Mouse (Mus musculus) lung, postnatal 4 days (tissue): Measurements from ENCODE around the gene Uba52.
"Not testable (repeated sequence)": the region's sequence is repeated elsewhere in the genome, so short reads cannot be mapped to it uniquely, and the experiment has no call there.

Experiments
- DNase-seq, 2 experiments: peaks; one replicate each; pipeline ENCODE4 v3.0.0; 2021

Gene Uba52

DNA sequence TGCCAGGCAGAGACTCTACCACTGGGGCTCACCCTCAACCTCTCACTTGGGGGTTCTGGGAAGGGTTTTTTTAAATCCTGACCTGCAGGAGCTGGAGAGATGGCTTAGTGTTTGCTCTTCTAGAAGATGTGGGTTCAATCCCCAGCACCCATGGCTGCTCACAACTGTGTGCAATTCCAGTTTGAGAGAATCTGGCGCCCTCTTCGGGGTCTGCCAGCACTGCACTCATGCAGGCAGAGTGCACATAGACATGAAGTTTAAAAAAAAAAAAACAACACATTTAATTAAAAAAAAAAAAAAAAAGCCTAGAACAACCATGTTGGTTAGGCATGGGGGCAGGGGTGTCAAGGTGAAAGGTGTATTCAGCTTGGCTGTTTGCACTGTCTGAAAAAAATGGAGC lies 19.7 kb upstream of the Uba52 start:
- DNase-seq = no peak

GRCm38 (mm10) chr8:70529741-70530161 lies 19.1 kb upstream of the Uba52 start:
- DNase-seq = no peak

DNA sequence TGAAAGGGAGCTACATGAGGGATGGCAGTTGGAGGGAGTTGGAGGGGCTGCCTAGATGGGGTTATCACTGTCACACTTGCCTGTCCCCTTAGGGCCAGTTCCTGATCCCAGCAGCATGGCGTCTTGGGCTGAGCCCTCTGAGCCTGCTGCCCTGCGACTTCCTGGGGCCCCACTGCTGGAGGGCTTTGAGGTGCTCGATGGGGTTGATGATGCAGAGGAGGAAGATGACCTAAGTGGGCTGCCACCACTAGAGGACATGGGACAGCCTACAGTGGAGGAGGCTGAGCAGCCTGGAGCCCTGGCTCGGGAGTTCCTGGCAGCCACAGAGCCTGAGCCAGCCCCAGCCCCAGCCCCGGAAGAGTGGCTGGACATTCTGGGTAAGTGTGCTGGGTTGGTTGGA lies 18.7 kb upstream of the Uba52 start:
- peak in 1 of 2 experiments; percentile 28 for DNase-seq

GRCm38 (mm10) chr8:70528182-70528797 lies 17.7 kb upstream of the Uba52 start:
- no peak for DNase-seq

DNA sequence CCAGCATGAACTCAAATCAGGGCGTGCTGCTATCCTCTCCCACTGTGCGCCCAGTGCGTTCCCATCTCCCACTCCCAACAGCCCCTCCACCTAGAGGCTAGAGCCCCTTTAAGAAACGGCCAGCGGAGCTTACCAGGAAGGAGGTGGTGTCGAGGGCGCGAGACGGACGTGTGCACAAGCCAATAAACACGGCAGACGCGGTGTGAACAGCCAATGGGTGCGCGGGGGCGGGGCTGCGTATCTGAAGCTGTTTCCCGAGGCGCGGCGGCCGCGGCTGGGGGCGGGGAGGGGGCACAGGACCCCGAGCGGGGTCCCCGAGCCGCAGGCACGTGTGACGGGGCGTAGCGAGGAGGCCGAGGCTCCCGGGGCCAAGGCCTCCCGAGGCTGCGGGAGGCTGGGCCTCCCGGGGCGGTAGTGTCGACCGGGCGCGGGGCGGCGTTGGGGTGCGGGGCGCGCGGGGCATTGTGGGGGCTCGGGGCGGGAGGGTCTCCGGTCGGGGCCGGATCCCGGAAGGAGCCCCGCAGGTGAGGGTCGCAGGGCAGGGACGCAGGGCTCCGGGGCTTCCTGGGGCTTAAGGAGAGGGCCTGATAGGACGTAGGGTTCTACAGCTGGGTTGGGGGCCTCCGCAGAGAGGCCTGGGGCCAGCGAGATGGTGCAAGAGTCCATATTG lies 17.0 kb upstream of the Uba52 start, which contains the start of the genes Fkbp8 and Kxd1:
Fkbp8 (plus strand) TSS at position 213 of the 670 bp plus-strand sequence.
Kxd1 (minus strand) TSS at position 445 of the 670 bp plus-strand sequence.
- peak; percentile 98 to 99 for DNase-seq

DNA sequence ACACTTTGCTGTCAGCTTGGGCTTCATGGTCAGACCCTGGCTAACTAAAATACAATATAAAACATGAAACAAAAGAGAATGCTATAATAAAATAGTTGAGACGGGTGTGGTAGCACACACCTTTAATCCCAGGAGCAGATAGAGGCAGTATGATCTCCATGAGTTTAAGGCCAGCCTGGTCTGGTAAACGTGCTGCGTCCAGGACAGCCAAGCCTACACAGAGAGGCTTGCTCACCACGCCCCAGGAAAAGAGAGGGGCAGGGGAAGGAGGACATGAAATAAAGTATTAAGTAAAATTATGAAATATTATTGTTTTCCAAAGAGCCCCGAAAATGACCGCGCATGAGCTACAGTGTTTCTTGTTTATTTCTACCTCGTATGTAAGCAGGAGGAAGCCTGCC lies 16.5 kb upstream of the Uba52 start:
- no peak for DNase-seq

DNA sequence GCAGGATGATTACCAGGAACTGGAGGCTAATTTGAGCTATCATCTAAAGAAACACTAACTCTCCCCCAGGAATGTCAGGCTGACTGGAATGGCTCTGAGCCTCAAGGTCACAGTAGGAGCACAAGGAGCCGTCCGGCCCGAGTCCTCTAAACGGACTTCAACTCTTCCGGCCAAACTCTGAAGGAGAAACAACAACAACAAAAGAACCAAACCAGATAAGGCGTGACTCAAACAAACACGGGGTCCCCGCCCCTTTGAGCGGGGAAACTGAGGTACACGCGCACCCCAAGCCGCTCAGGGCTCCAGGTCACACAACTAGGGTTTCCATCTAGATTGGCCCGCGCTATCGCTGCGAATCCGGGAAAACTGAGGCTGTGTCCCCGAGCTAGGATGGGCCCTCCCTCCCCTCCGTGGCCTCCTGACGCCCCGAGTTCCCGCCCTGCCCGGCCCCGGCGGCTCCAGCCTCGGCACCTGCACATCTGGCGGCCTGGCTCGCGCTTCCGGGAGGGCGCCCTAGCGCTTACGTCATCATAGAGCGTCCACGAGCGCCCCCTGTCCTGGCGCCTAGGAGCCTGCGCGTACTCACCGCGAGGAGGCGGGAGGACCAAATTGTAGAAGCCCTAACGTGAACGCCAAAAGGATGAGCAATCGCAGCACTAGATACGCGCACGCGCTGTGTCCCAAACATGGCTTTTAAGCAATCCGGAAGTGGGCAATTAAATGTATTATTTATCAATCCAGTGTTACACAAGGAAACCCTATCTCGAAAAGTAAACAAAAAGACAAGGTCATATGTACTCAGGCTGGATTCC lies 12.2 kb upstream of the Uba52 start:
- peak; percentile 96 to 97 for DNase-seq

DNA sequence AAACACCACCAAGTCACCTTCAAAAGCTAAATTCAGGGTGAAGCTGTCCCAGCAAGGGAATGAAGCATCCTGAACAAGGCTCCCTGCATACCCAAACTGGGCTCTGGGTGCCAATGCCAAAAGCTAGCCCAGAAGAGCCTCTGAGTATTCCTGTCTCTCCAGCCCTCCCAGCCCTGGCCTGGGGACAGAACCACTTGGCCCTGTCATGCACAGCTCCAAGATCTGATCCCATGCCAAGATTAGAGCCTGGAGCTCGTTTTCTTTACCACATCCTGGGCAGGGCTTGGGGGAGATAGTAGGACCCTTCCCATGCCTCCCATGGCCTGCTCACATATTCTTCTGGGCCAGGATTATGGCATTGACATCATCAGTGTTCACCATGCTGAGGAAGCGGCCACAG lies 9.0 kb upstream of the Uba52 start:
- no peak for DNase-seq

- DNase-seq = no peak
These were observed 8.4 kb upstream of the Uba52 start for GRCm38 (mm10) chr8:70519043-70519442.

GRCm38 (mm10) chr8:70517940-70518643 lies 7.5 kb upstream of the Uba52 start:
- DNase-seq = no peak

DNA sequence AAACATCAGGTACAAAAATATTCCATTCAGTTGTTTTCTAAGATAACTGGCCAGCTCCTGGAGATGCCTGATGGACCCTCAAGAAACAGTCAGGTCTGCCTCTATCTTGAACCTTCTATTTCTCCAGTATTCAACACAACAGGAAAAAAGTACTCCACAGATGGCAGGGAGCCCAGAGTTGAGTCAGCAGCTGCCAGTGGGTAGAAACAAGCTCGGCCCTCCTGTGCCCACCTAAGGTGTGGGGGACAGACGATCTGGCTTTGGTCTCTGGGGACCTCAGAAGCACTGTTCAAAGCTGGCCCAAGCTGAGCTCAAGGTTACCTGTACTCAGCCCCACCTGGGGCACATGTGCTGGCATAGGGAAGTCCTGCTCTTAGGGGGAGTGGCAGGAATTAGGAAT lies 2.8 kb upstream of the Uba52 start:
- DNase-seq = peak in 1 of 2 experiments; percentile 40

DNA sequence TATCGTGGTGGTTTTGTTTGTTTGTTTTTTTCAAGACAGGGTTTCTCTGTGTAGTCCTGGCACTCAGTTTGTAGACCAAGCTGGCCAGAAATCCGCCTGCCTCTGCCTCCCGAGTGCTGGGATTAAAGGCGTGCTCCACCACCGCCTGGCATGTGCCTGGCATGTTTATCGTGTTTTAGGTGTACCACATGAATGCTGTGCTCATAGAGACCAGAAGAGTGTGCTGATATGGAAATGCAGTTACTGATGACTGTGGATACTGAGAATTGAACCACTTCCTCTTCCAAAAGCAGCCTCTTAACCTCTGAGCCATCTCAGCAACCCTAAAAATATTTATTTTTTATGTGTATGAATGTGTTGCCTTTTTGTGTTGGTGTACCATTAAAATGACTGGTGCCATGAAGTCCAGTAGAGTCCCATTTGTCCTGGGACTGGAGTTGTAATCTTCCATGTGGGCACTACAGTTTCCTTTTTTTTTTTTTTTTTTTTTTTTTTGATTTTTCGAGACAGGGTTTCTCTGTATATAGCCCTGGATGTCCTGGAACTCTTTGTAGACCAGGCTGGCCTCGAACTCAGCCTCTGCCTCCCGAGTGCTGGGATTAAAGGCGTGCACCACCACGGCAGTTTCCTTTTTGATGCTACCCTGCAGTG lies 1.8 kb upstream of the Uba52 start:
- no peak for DNase-seq

GRCm38 (mm10) chr8:70511770-70512169 lies 1.2 kb upstream of the Uba52 start:
- DNase-seq = no peak

DNA sequence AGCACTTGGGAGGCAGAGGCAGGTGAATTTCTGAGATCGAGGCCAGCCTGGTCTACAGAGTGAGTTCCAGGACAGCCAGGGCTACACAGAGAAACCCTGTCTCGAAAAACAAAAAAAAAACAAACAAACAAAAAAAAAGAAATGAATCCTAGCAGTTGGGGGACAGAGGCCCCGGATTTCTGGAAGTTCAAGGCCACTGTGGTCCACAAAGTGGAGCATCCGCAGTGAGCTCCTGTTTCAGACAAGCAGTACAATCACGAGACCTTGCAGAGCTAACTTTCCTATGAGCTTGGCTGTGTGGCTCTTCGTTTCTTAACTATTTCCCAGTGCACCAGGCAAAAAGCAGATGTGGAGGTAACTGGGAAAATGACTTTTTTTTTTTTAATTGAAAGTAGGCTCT lies 573 bp upstream of the Uba52 start:
- not testable (repeated sequence) for DNase-seq

- no peak for DNase-seq
These were observed 1.2 kb downstream of the Uba52 start for GRCm38 (mm10) chr8:70509281-70509952.

DNA sequence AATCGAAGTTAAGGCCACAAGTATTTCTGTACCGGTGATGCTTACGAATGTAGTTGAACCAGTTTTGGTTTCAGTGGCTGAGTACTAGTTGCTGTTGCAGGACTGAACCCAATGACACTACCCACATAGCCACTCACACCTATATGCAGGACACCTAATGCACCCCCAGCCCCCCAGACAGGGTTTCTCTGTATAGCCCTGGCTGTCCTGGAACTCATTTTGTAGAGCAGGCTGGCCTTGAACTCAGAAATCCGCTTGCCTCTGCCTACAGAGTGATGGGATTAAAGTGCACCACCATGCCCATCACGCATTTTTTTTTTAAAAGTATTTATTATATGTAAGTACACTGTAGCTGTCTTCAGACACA lies 3.6 kb downstream of the Uba52 start:
- DNase-seq = no peak

DNA sequence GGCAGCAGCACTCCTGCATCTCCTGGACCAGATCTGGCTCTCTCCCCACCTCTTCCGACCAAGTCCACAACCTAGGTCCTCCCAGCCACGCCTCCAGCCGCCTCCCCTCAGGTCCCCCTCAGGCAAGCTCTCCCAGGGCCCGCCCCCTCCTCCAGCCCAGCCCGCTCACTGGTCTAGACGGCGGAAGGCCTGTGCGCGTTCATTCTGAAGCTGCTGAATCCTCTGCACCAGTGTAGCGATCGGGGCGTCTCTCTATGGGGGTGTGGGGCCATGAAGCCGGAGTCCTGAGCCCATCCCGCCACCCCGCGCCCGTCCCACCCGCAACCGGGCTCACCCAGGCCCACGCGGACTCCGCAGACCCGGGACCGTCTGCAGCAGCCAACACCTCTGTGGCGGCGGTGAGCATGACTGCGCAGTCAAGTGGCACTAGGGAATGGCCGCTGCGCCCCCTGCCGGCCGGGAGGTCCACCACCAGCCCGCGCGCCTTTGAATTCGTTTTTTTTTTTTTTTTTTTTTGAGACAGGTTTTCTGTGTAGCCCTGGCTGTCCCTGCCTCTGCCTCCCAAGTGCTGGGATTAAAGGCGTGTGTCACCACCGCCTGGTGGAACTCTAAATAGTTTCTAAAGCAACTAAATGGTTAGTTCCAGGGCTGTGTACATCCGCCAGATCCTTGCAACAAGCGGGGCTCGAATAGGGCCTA lies 4.1 kb downstream of the Uba52 start, which contains the start of gene Rex1bd:
Rex1bd (minus strand) TSS at position 425 of the 699 bp plus-strand sequence.
- peak; percentile 95 to 97 for DNase-seq

DNA sequence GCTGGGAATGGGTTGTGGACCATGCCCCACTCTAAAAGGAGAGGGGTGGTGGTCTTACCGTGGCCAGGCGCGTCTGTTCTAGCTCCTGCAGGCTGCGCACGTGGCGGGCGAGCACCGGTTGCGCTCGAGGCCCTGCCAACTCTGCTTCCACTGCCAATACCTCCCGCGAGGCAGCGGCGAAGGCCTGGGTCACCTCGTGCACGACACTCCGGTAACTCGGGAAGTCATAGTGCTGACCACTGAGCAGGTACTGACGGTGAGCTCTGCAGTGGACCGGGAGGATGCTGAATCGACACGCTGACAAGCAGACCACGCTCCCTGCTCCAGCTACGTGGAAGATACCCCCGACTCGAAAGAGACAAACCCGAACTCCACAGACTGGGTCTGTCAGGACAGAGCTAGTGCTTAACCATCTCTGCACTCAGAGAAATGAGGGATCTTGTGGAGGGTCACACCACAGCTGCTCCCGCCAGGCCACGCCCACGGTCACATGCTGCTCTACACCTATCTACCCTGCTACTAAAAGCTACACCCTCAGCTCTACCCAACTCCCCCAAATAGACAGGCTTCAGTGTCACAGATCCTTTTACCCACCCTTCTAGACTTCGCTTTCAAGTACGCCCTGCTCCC lies 4.8 kb downstream of the Uba52 start:
- no peak for DNase-seq

- peak in 1 of 2 experiments; percentile 86 for DNase-seq
These were observed 5.8 kb downstream of the Uba52 start for GRCm38 (mm10) chr8:70504851-70505250.

GRCm38 (mm10) chr8:70504291-70504716 lies 6.3 kb downstream of the Uba52 start:
- DNase-seq = peak; percentile 78 to 89
